Mouse (Mus musculus) bone marrow macrophage, adult 2 months (primary cell): ENCODE data around the gene Trmt1l.

Source experiments
- CTCF ChIP-seq: IDR thresholded peaks from 2 replicates; pipeline ENCODE4 v1.5.1; 2012; ENCODE audit warnings: low read depth, mild to moderate bottlenecking, low read length, moderate library complexity
- POLR2A ChIP-seq: IDR thresholded peaks from 2 replicates; pipeline ENCODE4 v1.6.1; 2012; ENCODE audit warnings: mild to moderate bottlenecking, low read depth, low read length, borderline replicate concordance

GRCm38 (mm10) chr1:151426947-151427600 is 1.3 kb upstream of the Trmt1l start:
- TF ChIP-seq CTCF = no peak
- no peak for TF ChIP-seq POLR2A
